Mouse (Mus musculus): ENCODE data around the gene Pla2g12b. TPM values are rescaled to one million over a fixed set of nuclear protein-coding genes. Genes with fewer than 3 reads are reported as not detected.
A peak's percentile ranks its signal among the peaks of the same experiment; 100 is the strongest.

Gene Pla2g12b
- 62.2 and 69.1 TPM in 2 replicates for polyA plus RNA-seq (2015; fragmentation: Nextera tagmentation; extraction: Ambion mirVana)

- Histone ChIP-seq H3K4me2 (ENCODE audit: low read depth, low read length) (peak within 1 kb of the TSS; percentile 45), H3K4me1 (ENCODE audit: control insufficient read depth, insufficient read depth, low read length) (no peaks in the 10 kb centered on the region), H3K36me3 (ENCODE audit: control insufficient read depth, insufficient read depth, low read length) (no peaks in the 10 kb centered on the region), H3K9ac (ENCODE audit: low read depth, low read length) (peak within 1 kb of the TSS; percentile 70), H3K27ac (ENCODE audit: low read length) (peak within 1 kb of the TSS; percentile 85), H3K27me3 (replicated peaks; ENCODE audit: control insufficient read depth, insufficient read depth, low read length) (no peaks in the 10 kb centered on the region), H3K9me3 (ENCODE audit: control insufficient read depth, low read length) (no peaks in the 10 kb centered on the region), H3K4me3 (ENCODE audit: low read length) (peak within 1 kb of the TSS; percentile 48)
- ATAC-seq, result peak; percentile 95
- 48% methylated on average over 21 of the region's 21 CpGs for WGBS
Measured at GRCm38 (mm10) chr10:59402899-59403792, at the start of gene Pla2g12b. TSS of gene Pla2g12b (plus strand) at chr10:59403660.

DNA sequence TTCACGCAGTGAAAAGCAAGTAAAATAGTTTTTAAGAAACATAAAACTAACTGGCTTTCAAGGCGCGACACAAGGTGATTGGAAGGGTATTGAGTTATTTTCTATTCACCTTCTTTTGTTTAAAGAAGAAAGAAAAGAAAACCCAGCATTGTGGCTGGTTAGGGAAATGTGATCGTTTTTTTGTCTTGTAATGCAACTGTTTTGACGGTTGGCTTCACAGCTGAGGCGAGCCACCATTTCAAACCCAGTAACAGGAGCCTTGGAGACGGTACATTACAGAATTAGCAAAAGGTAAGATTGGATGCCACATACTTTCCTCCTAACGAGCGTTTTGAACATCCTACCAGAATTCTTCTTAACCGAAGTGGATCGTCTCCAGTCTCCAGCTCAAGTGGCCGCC lies 49.3 kb upstream of the Pla2g12b start:
- H3K27me3 ChIP-seq (replicated peaks; ENCODE audit: control insufficient read depth, insufficient read depth, low read length), result no peaks in the 10 kb centered on the region
- H3K4me1 ChIP-seq (ENCODE audit: control insufficient read depth, insufficient read depth, low read length), result 0 out of 2 replicates have a peak, but pooled peaks cover 3% of the 10 kb centered on the region
- no peak overlapping the region for H3K9ac ChIP-seq (ENCODE audit: low read depth, low read length)
- H3K36me3 ChIP-seq (ENCODE audit: control insufficient read depth, insufficient read depth, low read length), result peaks cover 18% of the 10 kb centered on the region
- 92% methylated on average over 12 of the region's 12 CpGs for WGBS
- no peak overlapping the region for H3K27ac ChIP-seq (ENCODE audit: low read length)
- no peaks in the 10 kb centered on the region for H3K9me3 ChIP-seq (ENCODE audit: control insufficient read depth, low read length)
- ATAC-seq, result no peak
- H3K4me2 ChIP-seq (ENCODE audit: low read depth, low read length), result no peak overlapping the region
- H3K4me3 ChIP-seq (ENCODE audit: low read length), result no peak overlapping the region

- WGBS, result 83% methylated on average over 8 of the region's 8 CpGs
- Histone ChIP-seq H3K4me2 (ENCODE audit: low read depth, low read length) (no peak overlapping the region), H3K4me3 (ENCODE audit: low read length) (no peak overlapping the region), H3K9ac (ENCODE audit: low read depth, low read length) (no peak overlapping the region), H3K36me3 (ENCODE audit: control insufficient read depth, insufficient read depth, low read length) (peaks cover 20% of the 10 kb centered on the region), H3K27ac (ENCODE audit: low read length) (no peak overlapping the region), H3K4me1 (ENCODE audit: control insufficient read depth, insufficient read depth, low read length) (0 out of 2 replicates have a peak, but pooled peaks cover 3% of the 10 kb centered on the region), H3K27me3 (replicated peaks; ENCODE audit: control insufficient read depth, insufficient read depth, low read length) (no peaks in the 10 kb centered on the region), H3K9me3 (ENCODE audit: control insufficient read depth, low read length) (no peaks in the 10 kb centered on the region)
- no peak for ATAC-seq
Measured at GRCm38 (mm10) chr10:59355020-59355419, 48.4 kb upstream of the Pla2g12b start.

DNA sequence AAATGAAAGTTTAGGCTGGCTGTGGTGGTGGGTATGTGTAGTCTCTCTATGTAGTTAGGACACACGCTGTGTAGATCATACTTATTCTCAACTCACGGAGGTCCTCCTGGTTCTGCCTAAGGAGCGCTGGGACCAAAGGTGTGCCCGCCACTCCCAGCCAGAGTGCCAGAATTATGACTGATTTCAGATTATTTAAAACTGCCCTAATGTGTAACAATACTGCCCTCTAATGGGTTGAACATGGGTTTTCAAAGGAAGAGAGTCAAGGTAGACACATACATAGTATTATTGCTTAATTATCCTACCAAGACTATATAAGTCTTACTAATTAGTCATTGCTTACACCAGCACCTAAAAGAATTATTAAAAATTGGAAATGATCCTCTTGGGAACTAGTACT lies 44.7 kb upstream of the Pla2g12b start:
- Histone ChIP-seq H3K9me3 (ENCODE audit: control insufficient read depth, low read length) (no peaks in the 10 kb centered on the region), H3K27ac (ENCODE audit: low read length) (no peak overlapping the region), H3K4me1 (ENCODE audit: control insufficient read depth, insufficient read depth, low read length) (0 out of 2 replicates have a peak, but pooled peaks cover 3% of the 10 kb centered on the region), H3K27me3 (replicated peaks; ENCODE audit: control insufficient read depth, insufficient read depth, low read length) (no peaks in the 10 kb centered on the region), H3K4me2 (ENCODE audit: low read depth, low read length) (no peak overlapping the region), H3K9ac (ENCODE audit: low read depth, low read length) (no peak overlapping the region), H3K36me3 (ENCODE audit: control insufficient read depth, insufficient read depth, low read length) (0 out of 2 replicates have a peak, but pooled peaks cover 13% of the 10 kb centered on the region), H3K4me3 (ENCODE audit: low read length) (no peak overlapping the region)
- no peak for ATAC-seq
- 88% methylated on average over 4 of the region's 4 CpGs for WGBS

- Histone ChIP-seq H3K36me3 (ENCODE audit: control insufficient read depth, insufficient read depth, low read length) (0 out of 2 replicates have a peak, but pooled peaks cover 12% of the 10 kb centered on the region), H3K9ac (ENCODE audit: low read depth, low read length) (no peak overlapping the region), H3K27ac (ENCODE audit: low read length) (no peak overlapping the region), H3K9me3 (ENCODE audit: control insufficient read depth, low read length) (no peaks in the 10 kb centered on the region), H3K4me3 (ENCODE audit: low read length) (no peak overlapping the region), H3K4me1 (ENCODE audit: control insufficient read depth, insufficient read depth, low read length) (no peaks in the 10 kb centered on the region), H3K4me2 (ENCODE audit: low read depth, low read length) (no peak overlapping the region), H3K27me3 (replicated peaks; ENCODE audit: control insufficient read depth, insufficient read depth, low read length) (no peaks in the 10 kb centered on the region)
- 88% methylated on average over 2 of the region's 2 CpGs for WGBS
- no peak for ATAC-seq
Measured at GRCm38 (mm10) chr10:59363208-59363607, 40.3 kb upstream of the Pla2g12b start.

- Histone ChIP-seq H3K9me3 (ENCODE audit: control insufficient read depth, low read length) (no peaks in the 10 kb centered on the region), H3K9ac (ENCODE audit: low read depth, low read length) (no peak overlapping the region), H3K4me1 (ENCODE audit: control insufficient read depth, insufficient read depth, low read length) (no peaks in the 10 kb centered on the region), H3K27me3 (replicated peaks; ENCODE audit: control insufficient read depth, insufficient read depth, low read length) (no peaks in the 10 kb centered on the region), H3K4me2 (ENCODE audit: low read depth, low read length) (no peak overlapping the region), H3K4me3 (ENCODE audit: low read length) (no peak overlapping the region), H3K36me3 (ENCODE audit: control insufficient read depth, insufficient read depth, low read length) (peaks cover 22% of the 10 kb centered on the region; the same call in 1 of the 2 replicates), H3K27ac (ENCODE audit: low read length) (no peak overlapping the region)
- ATAC-seq, result no peak
- WGBS, result 70% methylated on average over 3 of the region's 3 CpGs
Measured at GRCm38 (mm10) chr10:59364551-59364950, 38.9 kb upstream of the Pla2g12b start.

DNA sequence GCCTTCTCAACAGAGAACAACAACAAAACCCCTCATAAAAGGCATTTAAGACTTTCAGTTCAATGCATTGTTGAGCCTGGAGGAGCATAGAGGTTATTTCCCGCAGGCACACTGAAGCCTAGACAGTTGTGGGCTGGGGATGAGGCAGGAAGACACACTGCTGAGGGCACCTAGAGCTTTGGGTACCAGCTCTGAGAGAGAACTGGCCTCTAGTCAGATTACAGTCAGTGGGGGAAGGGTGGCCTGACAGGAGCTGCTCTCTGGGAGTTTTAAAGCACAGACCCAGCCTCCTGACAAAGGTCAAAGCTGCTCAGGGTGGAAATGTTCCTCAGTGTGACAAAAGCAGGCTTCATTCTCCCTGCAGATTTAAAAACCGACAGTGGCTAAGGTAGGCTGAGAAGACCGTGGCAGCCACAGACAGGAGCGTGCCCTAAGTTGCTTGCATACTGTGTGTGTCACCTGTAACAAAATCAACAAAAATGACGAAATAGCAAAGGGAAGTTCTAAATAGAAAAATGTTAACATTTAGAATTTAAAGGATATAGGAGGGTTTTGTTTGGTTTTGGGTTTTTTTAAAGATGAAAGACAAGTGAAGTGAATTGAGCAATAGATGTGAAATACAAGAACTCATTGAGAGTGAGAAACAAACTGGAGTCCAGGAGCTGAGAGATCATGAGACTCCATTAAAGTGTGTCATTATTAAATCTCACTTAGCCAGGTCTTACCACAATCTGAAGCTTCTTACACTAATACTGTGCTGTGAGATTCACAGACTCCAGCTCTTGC lies 37.5 kb upstream of the Pla2g12b start:
- Histone ChIP-seq H3K9me3 (ENCODE audit: control insufficient read depth, low read length) (no peaks in the 10 kb centered on the region), H3K27me3 (replicated peaks; ENCODE audit: control insufficient read depth, insufficient read depth, low read length) (no peaks in the 10 kb centered on the region), H3K4me1 (ENCODE audit: control insufficient read depth, insufficient read depth, low read length) (no peaks in the 10 kb centered on the region), H3K36me3 (ENCODE audit: control insufficient read depth, insufficient read depth, low read length) (peaks cover 20% of the 10 kb centered on the region; the same call in 1 of the 2 replicates), H3K4me3 (ENCODE audit: low read length) (no peak overlapping the region), H3K4me2 (ENCODE audit: low read depth, low read length) (no peak overlapping the region), H3K9ac (ENCODE audit: low read depth, low read length) (no peak overlapping the region), H3K27ac (ENCODE audit: low read length) (no peak overlapping the region)
- 86% methylated on average over 5 of the region's 5 CpGs for WGBS
- no peak for ATAC-seq

GRCm38 (mm10) chr10:59366746-59367145 lies 36.7 kb upstream of the Pla2g12b start:
- no peak for ATAC-seq
- Histone ChIP-seq H3K36me3 (ENCODE audit: control insufficient read depth, insufficient read depth, low read length) (peaks cover 25% of the 10 kb centered on the region), H3K4me1 (ENCODE audit: control insufficient read depth, insufficient read depth, low read length) (no peaks in the 10 kb centered on the region), H3K9me3 (ENCODE audit: control insufficient read depth, low read length) (no peaks in the 10 kb centered on the region), H3K27ac (ENCODE audit: low read length) (no peak overlapping the region), H3K4me3 (ENCODE audit: low read length) (no peak overlapping the region), H3K27me3 (replicated peaks; ENCODE audit: control insufficient read depth, insufficient read depth, low read length) (no peaks in the 10 kb centered on the region), H3K9ac (ENCODE audit: low read depth, low read length) (no peak overlapping the region), H3K4me2 (ENCODE audit: low read depth, low read length) (no peak overlapping the region)
- WGBS, result 99% methylated on average over 4 of the region's 4 CpGs

DNA sequence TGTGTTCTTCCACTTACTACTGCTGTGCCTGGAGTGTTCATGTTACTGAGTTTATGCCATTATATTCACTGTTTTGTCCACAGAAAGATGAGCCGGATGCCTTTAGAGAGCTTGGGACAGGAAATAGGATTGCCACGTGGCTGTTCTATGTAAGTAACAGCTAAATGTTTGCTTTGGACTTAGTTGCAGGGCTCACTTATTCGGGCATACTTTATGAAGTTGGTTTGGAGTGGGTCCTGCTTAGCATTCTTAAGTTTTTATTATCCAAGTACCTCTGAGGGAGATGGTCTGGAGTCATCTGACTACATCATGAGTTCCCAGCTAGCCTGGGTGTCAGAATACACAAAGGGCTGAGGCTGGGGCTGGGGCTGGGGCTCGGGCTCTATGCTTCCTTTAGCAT lies 36.3 kb upstream of the Pla2g12b start:
- H3K4me1 ChIP-seq (ENCODE audit: control insufficient read depth, insufficient read depth, low read length), result no peaks in the 10 kb centered on the region
- no peak overlapping the region for H3K4me2 ChIP-seq (ENCODE audit: low read depth, low read length)
- no peak overlapping the region for H3K4me3 ChIP-seq (ENCODE audit: low read length)
- no peak overlapping the region for H3K27ac ChIP-seq (ENCODE audit: low read length)
- peaks cover 20% of the 10 kb centered on the region for H3K36me3 ChIP-seq (ENCODE audit: control insufficient read depth, insufficient read depth, low read length)
- no peak for ATAC-seq
- no peaks in the 10 kb centered on the region for H3K9me3 ChIP-seq (ENCODE audit: control insufficient read depth, low read length)
- no peak overlapping the region for H3K9ac ChIP-seq (ENCODE audit: low read depth, low read length)
- H3K27me3 ChIP-seq (replicated peaks; ENCODE audit: control insufficient read depth, insufficient read depth, low read length), result no peaks in the 10 kb centered on the region
- WGBS, result 66% methylated on average over 4 of the region's 4 CpGs

Data from intestine, embryonic 16.5 days (tissue).